ENCODE assay signal across 8 mouse cellular contexts in the genomic region with DNA sequence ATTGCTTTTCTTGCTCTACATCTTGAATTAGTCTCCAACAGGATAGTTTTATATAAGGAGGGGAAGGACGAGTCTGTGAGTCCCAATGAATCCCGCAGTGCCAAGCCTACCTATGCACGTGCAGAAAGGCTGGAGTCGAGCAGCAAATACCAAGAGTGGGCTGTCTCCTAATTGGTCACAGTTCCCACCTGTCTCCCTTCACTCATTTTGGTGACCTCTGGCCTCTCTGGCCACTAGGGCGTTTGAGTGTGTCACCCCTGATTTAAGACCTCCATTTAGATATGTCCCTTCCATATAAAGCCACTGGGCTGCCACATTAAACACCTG.
DNase-seq lines count a peak whose midpoint lies in the region; ATAC-seq and TF ChIP-seq lines count a peak whose summit lies in the region.

No protein-coding gene starts in this region.

- no peaks in the 10 kb centered on the region for H3K79me3 ChIP-seq in C2C12 (ENCODE audit: low read depth)

- H3K9ac ChIP-seq in kidney, embryonic 15.5 days = no peak overlapping the region
- H3K9ac ChIP-seq in intestine, embryonic 15.5 days = no peak overlapping the region

- peak; percentile 70 for DNase-seq in embryo, embryonic 10 days (ENCODE audit: low spot score)
- DNase-seq in embryo, embryonic 10.5 days (ENCODE audit: low spot score) = no peak
- no peak for DNase-seq in kidney, postnatal 14 days
- DNase-seq in right cerebral cortex, postnatal 36 days (ENCODE audit: low spot score in 2 of 2) = no peak

- WGBS in kidney, embryonic 15.5 days = 34% methylated on average over 5 of the region's 5 CpGs
- WGBS in intestine, embryonic 15.5 days = 63% methylated on average over 5 of the region's 5 CpGs

- H3K27ac ChIP-seq in kidney, embryonic 15.5 days = peak overlapping the region; percentile 85
- H3K27ac ChIP-seq in intestine, embryonic 15.5 days = peak overlapping the region; percentile 72; the same call in 1 of the 2 replicates

- H3K79me2 ChIP-seq in C2C12 (ENCODE audit: control insufficient read depth, insufficient read depth) = no peaks in the 10 kb centered on the region

- no peaks in the 10 kb centered on the region for H3K9me3 ChIP-seq in kidney, embryonic 15.5 days (replicated peaks)
- no peaks in the 10 kb centered on the region for H3K9me3 ChIP-seq in intestine, embryonic 15.5 days

- H3K36me3 ChIP-seq in kidney, embryonic 15.5 days = no peaks in the 10 kb centered on the region
- no peaks in the 10 kb centered on the region for H3K36me3 ChIP-seq in C2C12 (ENCODE audit: control insufficient read depth, insufficient read depth)
- no peaks in the 10 kb centered on the region for H3K36me3 ChIP-seq in intestine, embryonic 15.5 days

- H3ac ChIP-seq in C2C12 (ENCODE audit: control insufficient read depth, insufficient read length, low read depth) = no peak overlapping the region

- no peak for TF ChIP-seq CTCF in C2C12 (IDR thresholded peaks at IDR 0.05; ENCODE audit: control insufficient read depth, insufficient read depth, insufficient read length)

- H3K4me2 ChIP-seq in kidney, embryonic 15.5 days = no peak overlapping the region
- no peak overlapping the region for H3K4me2 ChIP-seq in intestine, embryonic 15.5 days (replicated peaks)

- H3K27me3 ChIP-seq in kidney, embryonic 15.5 days = no peaks in the 10 kb centered on the region
- no peaks in the 10 kb centered on the region for H3K27me3 ChIP-seq in C2C12 (ENCODE audit: control insufficient read depth, insufficient read depth, insufficient read length)
- H3K27me3 ChIP-seq in intestine, embryonic 15.5 days (replicated peaks) = no peaks in the 10 kb centered on the region

- ATAC-seq in kidney, embryonic 15.5 days (replicated peaks; ENCODE audit: low FRiP score) = no peak
- ATAC-seq in intestine, embryonic 15.5 days = no peak
- no peak for ATAC-seq in erythroid progenitor cell, adult 5-6 weeks (replicated peaks; ENCODE audit: low FRiP score, poor library complexity, severe bottlenecking)

- no peak overlapping the region for H3K4me3 ChIP-seq in kidney, embryonic 15.5 days (replicated peaks)
- no peak overlapping the region for H3K4me3 ChIP-seq in C2C12 (ENCODE audit: insufficient read depth, poor library complexity, severe bottlenecking)
- no peak overlapping the region for H3K4me3 ChIP-seq in intestine, embryonic 15.5 days (replicated peaks)

- H3K4me1 ChIP-seq in kidney, embryonic 15.5 days = peaks cover 42% of the 10 kb centered on the region
- peaks cover 24% of the 10 kb centered on the region for H3K4me1 ChIP-seq in intestine, embryonic 15.5 days (replicated peaks)

TF ChIP-seq in C2C12, 6 proteins besides CTCF, POLR2A, EP300 and RAD21:
- TF ChIP-seq MYOD1 (IDR thresholded peaks at IDR 0.05; ENCODE audit: control insufficient read depth, insufficient read length, low read depth) = peak; percentile 25
- TF ChIP-seq USF1 (IDR thresholded peaks at IDR 0.05; ENCODE audit: low read depth) = no peak
